ENCODE assay signal across 10 mouse cellular contexts in genomic region chr14:123627180-123627562, GRCm38 (mm10). TPM values are rescaled to one million over a fixed set of nuclear protein-coding genes. Genes with fewer than 3 reads are reported as not detected.
A peak's percentile ranks its signal among the peaks of the same experiment; 100 is the strongest.
DNase-seq lines count a peak whose midpoint lies in the region; ATAC-seq and TF ChIP-seq lines count a peak whose summit lies in the region.
"Had no signal": no experiment of that assay in that cellular context is flagged by ENCODE, and none has a peak within 500 bp of the region (broad histone marks: within the 10 kb centered on the region; RNA-seq: fewer than 3 reads in every experiment).

No protein-coding gene starts in this region.

- H3K27me3 ChIP-seq in lung, embryonic 16.5 days (ENCODE audit: control insufficient read depth, insufficient read depth, low read depth, low read length), result peaks cover 12% of the 10 kb centered on the region
- H3K27me3 ChIP-seq in limb, embryonic 10.5 days (ENCODE audit: low read depth, poor library complexity, severe bottlenecking), result peaks cover 26% of the 10 kb centered on the region
- H3K27me3 ChIP-seq in stomach, embryonic 15.5 days (replicated peaks), result no peaks in the 10 kb centered on the region

- H3K4me3 ChIP-seq in gastrocnemius, adult 2 months, result peak overlapping the region; percentile 63
- H3K4me3 ChIP-seq in lung, embryonic 16.5 days (ENCODE audit: low read length), result peak overlapping the region; percentile 30
- peak overlapping the region; percentile 61 for H3K4me3 ChIP-seq in limb, embryonic 10.5 days
- peak overlapping the region; percentile 39 for H3K4me3 ChIP-seq in stomach, embryonic 15.5 days (replicated peaks)
- H3K4me3 ChIP-seq: erythroblast, embryonic 14.5 days had no signal

- no peak for DNase-seq in gastrocnemius, adult 2 months
- no peak for DNase-seq in gastrocnemius, postnatal 14 days
- DNase-seq in lung, postnatal 36 days, result no peak
- DNase-seq in limb, embryonic 10.5 days (ENCODE audit: low spot score), result no peak
- no peak for DNase-seq in urinary bladder, adult 18-20 months (ENCODE audit: low spot score in 2 of 2)
- no peak for DNase-seq in right cerebral cortex, postnatal 10 days (ENCODE audit: low spot score in 2 of 2)
- DNase-seq: B cell, adult 2 months had no signal

- H3K36me3 ChIP-seq in lung, embryonic 16.5 days (ENCODE audit: control insufficient read depth, insufficient read depth, low read length), result no peaks in the 10 kb centered on the region
- H3K36me3 ChIP-seq in limb, embryonic 10.5 days, result no peaks in the 10 kb centered on the region
- no peaks in the 10 kb centered on the region for H3K36me3 ChIP-seq in stomach, embryonic 15.5 days

- peak overlapping the region; percentile 53 for H3K4me2 ChIP-seq in lung, embryonic 16.5 days (ENCODE audit: low read depth, low read length)
- H3K4me2 ChIP-seq in stomach, embryonic 15.5 days, result peak overlapping the region; percentile 86

- no peak overlapping the region for H3K9ac ChIP-seq in lung, embryonic 16.5 days (ENCODE audit: low read length)
- no peak overlapping the region for H3K9ac ChIP-seq in stomach, embryonic 15.5 days

- 53% methylated on average over 3 of the region's 3 CpGs for WGBS in lung, embryonic 16.5 days
- WGBS in limb, embryonic 10.5 days, result 55% methylated on average over 3 of the region's 3 CpGs
- 47% methylated on average over 3 of the region's 3 CpGs for WGBS in stomach, embryonic 15.5 days

- peak overlapping the region; percentile 49; the same call in 1 of the 2 replicates for H3K27ac ChIP-seq in gastrocnemius, adult 2 months
- H3K27ac ChIP-seq in lung, embryonic 16.5 days (ENCODE audit: low read length), result no peak overlapping the region
- H3K27ac ChIP-seq in limb, embryonic 10.5 days, result no peak overlapping the region
- no peak overlapping the region for H3K27ac ChIP-seq in stomach, embryonic 15.5 days

- no peak for TF ChIP-seq CTCF in gastrocnemius, adult 2 months (IDR thresholded peaks at IDR 0.05)

- intact Hi-C loops in gastrocnemius, adult 2 months (cut with DNase I), result no loop called here
- intact Hi-C loops in gastrocnemius, postnatal 14 days (cut with DNase I; ENCODE audit: low total_unique reads), result no loop called here

- no peaks in the 10 kb centered on the region for H3K9me3 ChIP-seq in lung, embryonic 16.5 days (ENCODE audit: control insufficient read depth, low read length)
- H3K9me3 ChIP-seq in limb, embryonic 10.5 days (replicated peaks), result no peaks in the 10 kb centered on the region
- no peaks in the 10 kb centered on the region for H3K9me3 ChIP-seq in stomach, embryonic 15.5 days

- no peaks in the 10 kb centered on the region; the same call in 1 of the 2 replicates for H3K4me1 ChIP-seq in lung, embryonic 16.5 days (replicated peaks; ENCODE audit: control insufficient read depth, insufficient read depth, low read length)
- H3K4me1 ChIP-seq in limb, embryonic 10.5 days, result peaks cover 9% of the 10 kb centered on the region
- peaks cover 3% of the 10 kb centered on the region; the same call in 1 of the 2 replicates for H3K4me1 ChIP-seq in stomach, embryonic 15.5 days

- ATAC-seq in lung, embryonic 16.5 days (ENCODE audit: low read depth), result no peak
- no peak for ATAC-seq in stomach, embryonic 15.5 days (ENCODE audit: insufficient read depth, low FRiP score, low read depth)

RNA-seq across cellular contexts. Expression of gene Nalcn, which starts 0.2 kb away (rescaled TPM):
- under 1 TPM; 0.15 to 0.47 TPM for total RNA-seq in gastrocnemius, adult 2 months (2021)
- under 1 TPM; 0.21 to 0.29 TPM for total RNA-seq in gastrocnemius, postnatal 14 days (2021)
- polyA plus RNA-seq in lung, embryonic 16.5 days (2015; fragmentation: Nextera tagmentation; extraction: Ambion mirVana), result 0.19 and 0.24 TPM in 2 replicates
- polyA plus RNA-seq in limb, embryonic 10.5 days (2016; fragmentation: Nextera tagmentation; extraction: Ambion mirVana), result 0.05 TPM in 1 of 2 replicates, not detected in the other
- 1.1 TPM in 2 replicates for polyA plus RNA-seq in stomach, embryonic 15.5 days (2015; fragmentation: Nextera tagmentation; extraction: Ambion mirVana)
- polyA plus RNA-seq: erythroblast, embryonic 14.5 days had no signal

RNA-seq across cellular contexts. Expression of gene Itgbl1, which starts 32.6 kb away (rescaled TPM):
- 10 to 100 TPM in 1 of 2 experiments, 1 to 10 TPM in 1; 3.9 to 13.5 TPM for total RNA-seq in gastrocnemius, adult 2 months (2021)
- 1 to 10 TPM; 9.6 to 9.7 TPM for total RNA-seq in gastrocnemius, postnatal 14 days (2021)
- polyA plus RNA-seq in lung, embryonic 16.5 days (2015; fragmentation: Nextera tagmentation; extraction: Ambion mirVana), result 0.26 and 0.35 TPM in 2 replicates
- polyA plus RNA-seq in limb, embryonic 10.5 days (2016; fragmentation: Nextera tagmentation; extraction: Ambion mirVana), result not detected in 2 replicates
- polyA plus RNA-seq in stomach, embryonic 15.5 days (2015; fragmentation: Nextera tagmentation; extraction: Ambion mirVana), result 0.15 and 0.23 TPM in 2 replicates
- polyA plus RNA-seq: erythroblast, embryonic 14.5 days had no signal
